Comparison of ENCODE assay signal across 10 mouse cellular contexts in genomic region chr17:87826036-87826560, GRCm38 (mm10). TPM values are rescaled to one million over a fixed set of nuclear protein-coding genes. Genes with fewer than 3 reads are reported as not detected.
DNase-seq lines count a peak whose midpoint lies in the region; ATAC-seq lines count a peak whose summit lies in the region.
"Had no signal": no experiment of that assay in that cellular context is flagged by ENCODE, and none has a peak within 500 bp of the region (broad histone marks: within the 10 kb centered on the region; RNA-seq: fewer than 3 reads in every experiment).

No protein-coding gene starts in this region.

- H3K36me3 ChIP-seq in kidney, embryonic 15.5 days, result no peaks in the 10 kb centered on the region
- no peaks in the 10 kb centered on the region for H3K36me3 ChIP-seq in embryonic facial prominence, embryonic 10.5 days (replicated peaks)
- H3K36me3 ChIP-seq in hindbrain, embryonic 12.5 days, result no peaks in the 10 kb centered on the region
- no peaks in the 10 kb centered on the region for H3K36me3 ChIP-seq in midbrain, embryonic 15.5 days (replicated peaks)

- WGBS in kidney, embryonic 15.5 days, result 25% methylated on average over 23 of the region's 23 CpGs
- WGBS in embryonic facial prominence, embryonic 10.5 days, result 23% methylated on average over 23 of the region's 23 CpGs
- WGBS in hindbrain, embryonic 12.5 days, result 32% methylated on average over 23 of the region's 23 CpGs
- 29% methylated on average over 23 of the region's 23 CpGs for WGBS in midbrain, embryonic 15.5 days

- H3K4me1 ChIP-seq in kidney, embryonic 15.5 days, result peaks cover 16% of the 10 kb centered on the region
- H3K4me1 ChIP-seq in embryonic facial prominence, embryonic 10.5 days, result peaks cover 17% of the 10 kb centered on the region
- H3K4me1 ChIP-seq in hindbrain, embryonic 12.5 days, result peaks cover 13% of the 10 kb centered on the region
- H3K4me1 ChIP-seq in midbrain, embryonic 15.5 days, result peaks cover 5% of the 10 kb centered on the region

- 0 out of 2 replicates have a peak overlapping the region, but pooled peaks have one; percentile 20 for H3K27ac ChIP-seq in kidney, embryonic 15.5 days
- H3K27ac ChIP-seq in embryonic facial prominence, embryonic 10.5 days (replicated peaks), result no peak overlapping the region
- no peak overlapping the region for H3K27ac ChIP-seq in hindbrain, embryonic 12.5 days
- H3K27ac ChIP-seq in midbrain, embryonic 15.5 days, result no peak overlapping the region
- H3K27ac ChIP-seq: heart, adult 2 months had no signal

- DNase-seq in kidney, adult 18-20 months, result no peak
- DNase-seq in embryonic facial prominence, embryonic 10.5 days (ENCODE audit: low spot score), result no peak
- DNase-seq in layer of hippocampus, adult 9-10 months (ENCODE audit: low spot score), result no peak
- DNase-seq in adrenal gland, postnatal 4 days (ENCODE audit: low spot score in 2 of 2), result no peak
- DNase-seq in cerebellum, adult 9-11 months, result no peak
- DNase-seq: heart, adult 2 months had no signal

- ATAC-seq in kidney, embryonic 15.5 days (replicated peaks; ENCODE audit: low FRiP score), result peak; percentile 50
- no peak for ATAC-seq in hindbrain, embryonic 12.5 days (ENCODE audit: low FRiP score)
- no peak for ATAC-seq in midbrain, embryonic 15.5 days (replicated peaks)
- ATAC-seq: lung, postnatal 0 days had no signal

- H3K27me3 ChIP-seq in kidney, embryonic 15.5 days, result 0 out of 2 replicates have a peak, but pooled peaks cover 6% of the 10 kb centered on the region
- peaks cover 31% of the 10 kb centered on the region for H3K27me3 ChIP-seq in embryonic facial prominence, embryonic 10.5 days (replicated peaks; ENCODE audit: low read depth, poor library complexity, severe bottlenecking)
- H3K27me3 ChIP-seq in hindbrain, embryonic 12.5 days, result peaks cover 18% of the 10 kb centered on the region; the same call in 1 of the 2 replicates
- H3K27me3 ChIP-seq in midbrain, embryonic 15.5 days (replicated peaks), result peaks cover 5% of the 10 kb centered on the region; the same call in 1 of the 2 replicates

- no peaks in the 10 kb centered on the region for H3K9me3 ChIP-seq in kidney, embryonic 15.5 days (replicated peaks)
- no peaks in the 10 kb centered on the region for H3K9me3 ChIP-seq in embryonic facial prominence, embryonic 10.5 days
- H3K9me3 ChIP-seq in hindbrain, embryonic 12.5 days (replicated peaks), result no peaks in the 10 kb centered on the region
- H3K9me3 ChIP-seq in midbrain, embryonic 15.5 days, result no peaks in the 10 kb centered on the region

- H3K4me2 ChIP-seq in kidney, embryonic 15.5 days, result peak overlapping the region; percentile 50
- H3K4me2 ChIP-seq in hindbrain, embryonic 12.5 days (replicated peaks), result peak overlapping the region; percentile 38
- H3K4me2 ChIP-seq in midbrain, embryonic 15.5 days, result peak overlapping the region; percentile 27

- no peak overlapping the region for H3K9ac ChIP-seq in kidney, embryonic 15.5 days
- no peak overlapping the region; the same call in 1 of the 2 replicates for H3K9ac ChIP-seq in hindbrain, embryonic 12.5 days
- no peak overlapping the region for H3K9ac ChIP-seq in midbrain, embryonic 15.5 days

- peak overlapping the region; percentile 3 for H3K4me3 ChIP-seq in kidney, embryonic 15.5 days (replicated peaks)
- peak overlapping the region; percentile 30; the same call in 1 of the 2 replicates for H3K4me3 ChIP-seq in embryonic facial prominence, embryonic 10.5 days
- 0 out of 2 replicates have a peak overlapping the region, but pooled peaks have one; percentile 2 for H3K4me3 ChIP-seq in hindbrain, embryonic 12.5 days
- H3K4me3 ChIP-seq in midbrain, embryonic 15.5 days, result no peak overlapping the region
- H3K4me3 ChIP-seq: heart, adult 2 months had no signal

RNA-seq across cellular contexts. Expression of gene Kcnk12, which starts 28.3 kb away (rescaled TPM):
- 0.08 TPM in 1 of 2 replicates, not detected in the other for polyA plus RNA-seq in kidney, embryonic 15.5 days (2015; fragmentation: Nextera tagmentation; extraction: Ambion mirVana)
- 0.10 TPM in 1 of 2 replicates, not detected in the other for polyA plus RNA-seq in embryonic facial prominence, embryonic 10.5 days (2016; fragmentation: Nextera tagmentation; extraction: Ambion mirVana)
- 0.26 and 0.58 TPM in 2 replicates for polyA plus RNA-seq in hindbrain, embryonic 12.5 days (2016; fragmentation: Nextera tagmentation; extraction: Ambion mirVana)
- polyA plus RNA-seq in midbrain, embryonic 15.5 days (2015; fragmentation: Nextera tagmentation; extraction: Ambion mirVana), result 0.44 and 1.1 TPM in 2 replicates
- under 1 TPM; 0.20 to 0.64 TPM for total RNA-seq in adrenal gland, postnatal 4 days (2021)
- total RNA-seq: heart, adult 2 months had no signal
